Mouse (Mus musculus) ES-Bruce4 (cell line): ENCODE data around the gene Plagl1.

Source experiments
- CTCF ChIP-seq: IDR thresholded peaks from one replicate; pipeline ENCODE4 v1.8.1; 2011; ENCODE audit warnings: low read depth, low read length
- EP300 ChIP-seq: IDR thresholded peaks from 2 replicates; pipeline ENCODE4 v1.6.1; 2011; ENCODE audit warnings: low read depth, low read length; ENCODE audit not compliant: insufficient read depth
- POLR2A ChIP-seq: IDR thresholded peaks from one replicate; pipeline ENCODE4 v1.8.1; 2011; ENCODE audit warnings: low read length; ENCODE audit not compliant: insufficient read depth

- no peak for TF ChIP-seq POLR2A
- TF ChIP-seq EP300, result no peak
- TF ChIP-seq CTCF, result no peak
Observed at GRCm38 (mm10) chr10:13044659-13045058, 15.6 kb upstream of the Plagl1 start.
